Mouse (Mus musculus): ENCODE data around the gene Cep89. TPM values are rescaled to one million over a fixed set of nuclear protein-coding genes. Genes with fewer than 3 reads are reported as not detected.

The Cep89 gene
- 49.2 and 52.1 TPM in 2 replicates for polyA plus RNA-seq (2016; fragmentation: Nextera tagmentation; extraction: Ambion mirVana)

DNA sequence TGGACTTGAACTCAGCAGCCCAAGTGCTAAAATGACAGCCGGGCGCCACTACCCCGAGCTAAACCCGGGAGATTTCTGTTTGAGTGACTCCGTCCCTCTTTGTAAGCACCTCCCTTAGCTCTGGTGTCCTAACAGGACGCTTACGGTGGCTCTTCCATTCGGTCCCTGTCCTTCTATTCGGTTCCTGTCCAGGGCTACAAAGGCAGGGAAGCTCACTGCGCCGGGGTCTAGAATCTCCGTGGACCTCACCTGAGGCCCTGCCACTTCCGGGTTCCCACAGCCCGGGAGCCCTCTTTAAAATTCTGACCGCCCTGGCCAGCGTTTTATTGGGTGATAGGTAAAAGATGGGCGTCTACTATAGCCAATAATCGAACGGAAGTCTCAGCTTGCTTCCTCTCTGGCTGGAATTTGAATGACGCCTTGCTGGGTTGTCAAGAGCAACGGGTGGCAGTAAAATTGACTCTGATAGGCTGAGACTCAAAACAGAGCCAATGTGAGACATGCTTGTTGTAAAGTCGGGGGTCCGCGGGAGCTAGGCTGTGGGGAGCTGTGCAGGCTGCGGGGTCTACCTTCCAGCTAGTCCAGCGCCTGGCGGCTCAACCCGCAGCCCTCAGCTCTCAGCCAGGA is at the start of gene Cep89, which contains the start of gene Faap24:
Gene Cep89 (plus strand): TSS at position 494 of the 627 bp plus-strand sequence.
Gene Faap24 (minus strand): TSS at position 295 of the 627 bp plus-strand sequence.
- peak within 1 kb of the TSS; percentile 35; the same call in 1 of the 2 replicates for H3K27ac ChIP-seq (replicated peaks)
- H3K4me3 ChIP-seq: peak within 1 kb of the TSS; percentile 72
- H3K4me1 ChIP-seq: peaks cover 22% of the 10 kb centered on the region
- H3K9ac ChIP-seq (replicated peaks): peak within 1 kb of the TSS; percentile 80
- peak within 1 kb of the TSS; percentile 85 for H3K4me2 ChIP-seq (replicated peaks)
- H3K27me3 ChIP-seq: no peaks in the 10 kb centered on the region
- no peaks in the 10 kb centered on the region for H3K9me3 ChIP-seq
- WGBS: under 1% methylated on average over 28 of the region's 28 CpGs
- H3K36me3 ChIP-seq: peaks cover 49% of the 10 kb centered on the region
- ATAC-seq (ENCODE audit: low FRiP score, low read depth): peak; percentile 98

DNA sequence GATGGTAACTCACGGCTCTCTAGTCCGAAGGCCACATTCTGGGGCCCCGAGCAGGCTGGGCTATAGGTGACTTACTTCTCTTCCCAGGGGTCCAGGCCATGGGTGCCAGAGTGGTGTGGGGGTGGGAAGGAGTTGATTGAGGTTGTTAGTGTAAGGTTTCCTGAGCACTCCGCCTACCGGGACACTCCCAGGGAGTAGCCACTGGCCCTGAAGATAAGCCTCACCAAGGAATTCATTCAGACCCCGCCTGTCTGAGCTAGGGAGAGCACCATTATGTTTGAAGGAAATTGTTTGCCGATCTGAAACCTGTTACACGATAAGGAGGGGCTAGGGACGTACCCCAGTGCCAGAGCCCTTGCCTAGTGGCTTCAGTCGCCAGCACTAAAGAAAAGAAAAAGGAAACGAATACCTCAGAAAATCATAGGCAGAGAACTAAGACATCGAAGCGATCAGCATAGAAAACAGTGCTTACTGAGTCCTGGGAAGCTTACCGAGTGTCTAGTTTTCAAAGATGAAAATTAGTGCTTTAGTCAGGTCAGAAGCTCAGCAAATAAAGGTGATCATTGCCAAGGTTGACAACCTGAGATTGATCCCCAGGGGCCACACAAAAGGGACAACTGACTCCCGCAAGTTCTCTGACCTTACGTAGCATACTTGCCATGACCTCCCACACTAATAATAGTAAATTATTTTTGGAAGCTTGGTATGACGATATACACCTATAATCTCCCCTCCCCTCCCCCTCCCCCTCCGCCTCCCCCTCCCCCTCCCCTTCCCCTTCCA is 48.7 kb upstream of the Cep89 start:
- Histone ChIP-seq H3K4me1 (no peaks in the 10 kb centered on the region), H3K4me3 (no peak overlapping the region), H3K36me3 (no peaks in the 10 kb centered on the region), H3K9me3 (no peaks in the 10 kb centered on the region), H3K9ac (replicated peaks) (no peak overlapping the region), H3K27me3 (no peaks in the 10 kb centered on the region), H3K27ac (replicated peaks) (no peak overlapping the region), H3K4me2 (replicated peaks) (no peak overlapping the region)
- ATAC-seq (ENCODE audit: low FRiP score, low read depth): no peak
- 80% methylated on average over 17 of the region's 18 CpGs for WGBS

DNA sequence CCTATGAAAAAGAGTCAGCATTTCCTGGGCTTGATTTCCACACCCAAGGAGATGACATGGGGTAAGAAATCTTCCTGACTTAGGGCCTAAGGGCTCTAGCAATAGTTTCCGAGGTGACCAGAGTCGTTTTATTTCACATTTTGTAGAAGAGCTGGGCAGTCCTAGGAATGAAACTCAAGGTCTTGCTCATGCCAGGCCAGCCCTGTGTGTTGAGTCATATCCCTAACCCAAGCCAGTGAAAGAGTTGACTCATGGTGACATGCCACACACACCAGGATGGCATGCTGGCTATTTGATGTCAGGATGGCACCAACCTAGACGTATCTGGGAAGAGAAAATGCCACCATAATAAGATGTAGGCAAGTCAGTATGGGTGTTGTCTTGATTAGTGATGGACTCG is 47.8 kb upstream of the Cep89 start:
- no peaks in the 10 kb centered on the region for H3K36me3 ChIP-seq
- no peaks in the 10 kb centered on the region for H3K9me3 ChIP-seq
- WGBS: 87% methylated on average over 4 of the region's 4 CpGs
- no peak overlapping the region for H3K27ac ChIP-seq (replicated peaks)
- H3K4me2 ChIP-seq (replicated peaks): no peak overlapping the region
- no peaks in the 10 kb centered on the region for H3K27me3 ChIP-seq
- H3K4me1 ChIP-seq: no peaks in the 10 kb centered on the region
- no peak overlapping the region for H3K4me3 ChIP-seq
- no peak for ATAC-seq (ENCODE audit: low FRiP score, low read depth)
- no peak overlapping the region for H3K9ac ChIP-seq (replicated peaks)

DNA sequence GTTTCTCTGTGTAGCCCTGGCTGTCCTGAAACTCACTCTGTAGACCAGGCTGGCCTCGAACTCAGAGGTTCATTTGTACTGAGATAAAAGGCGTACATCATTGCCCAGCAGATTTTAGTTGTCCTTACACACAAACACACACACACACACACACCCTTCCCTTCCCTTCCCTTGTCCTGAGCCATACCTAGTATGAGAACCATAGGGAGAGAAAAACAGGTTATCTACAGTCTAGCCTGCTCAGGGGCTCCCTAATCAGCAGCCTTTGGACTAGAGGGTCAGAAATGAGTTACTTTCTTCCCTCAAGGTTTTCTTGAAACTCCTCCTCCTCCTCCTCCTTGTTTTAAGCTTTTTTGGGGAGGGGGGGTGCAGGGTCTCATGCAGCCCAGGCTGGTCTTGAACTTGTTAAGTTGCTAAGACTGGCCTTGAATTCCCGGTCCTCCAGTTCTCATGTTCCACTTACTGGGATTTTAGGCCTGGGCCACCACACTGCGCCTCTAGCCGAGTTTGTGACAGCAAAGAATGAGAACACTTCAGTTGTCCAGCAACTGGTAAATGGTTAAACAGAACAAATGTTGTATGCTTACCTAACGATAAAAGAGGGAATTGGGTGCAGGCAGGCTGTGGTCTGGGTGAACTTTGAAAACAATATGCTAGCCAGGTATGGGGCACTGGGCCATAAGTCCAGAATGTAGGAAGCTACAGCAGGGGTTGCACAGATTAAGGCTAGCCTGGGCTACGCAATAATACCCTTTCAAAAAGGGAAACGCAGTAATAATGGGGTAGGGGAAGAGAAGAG is 46.8 kb upstream of the Cep89 start:
- ATAC-seq (ENCODE audit: low FRiP score, low read depth): no peak
- Histone ChIP-seq H3K27me3 (no peaks in the 10 kb centered on the region), H3K4me3 (no peak overlapping the region), H3K4me1 (no peaks in the 10 kb centered on the region), H3K27ac (replicated peaks) (no peak overlapping the region), H3K9me3 (no peaks in the 10 kb centered on the region), H3K4me2 (replicated peaks) (no peak overlapping the region), H3K9ac (replicated peaks) (no peak overlapping the region), H3K36me3 (no peaks in the 10 kb centered on the region)
- WGBS: 95% methylated on average over 8 of the region's 8 CpGs

DNA sequence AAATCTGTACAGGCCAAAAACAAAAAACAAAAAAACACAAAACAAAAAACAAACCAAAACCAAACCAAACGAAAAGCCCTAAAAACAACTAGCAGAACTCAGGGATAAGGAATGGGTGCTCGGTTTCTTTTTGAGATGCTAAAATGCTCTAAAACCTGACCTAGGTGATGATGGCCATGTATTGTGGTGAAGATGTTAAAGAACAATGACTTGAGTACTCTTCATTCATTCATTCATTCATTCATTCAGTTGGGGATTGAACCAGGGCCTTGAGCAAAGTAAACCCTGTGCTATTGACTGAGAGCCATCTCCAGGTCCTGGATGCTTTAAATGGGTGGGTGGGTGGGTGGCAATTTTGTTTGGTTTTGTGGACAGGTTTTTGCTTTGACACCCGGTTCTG is 45.7 kb upstream of the Cep89 start:
- H3K36me3 ChIP-seq: no peaks in the 10 kb centered on the region
- no peaks in the 10 kb centered on the region for H3K9me3 ChIP-seq
- no peaks in the 10 kb centered on the region for H3K27me3 ChIP-seq
- H3K4me2 ChIP-seq (replicated peaks): no peak overlapping the region
- WGBS: 92% methylated on average over 3 of the region's 3 CpGs
- H3K4me3 ChIP-seq: no peak overlapping the region
- H3K9ac ChIP-seq (replicated peaks): no peak overlapping the region
- no peak for ATAC-seq (ENCODE audit: low FRiP score, low read depth)
- no peak overlapping the region for H3K27ac ChIP-seq (replicated peaks)
- no peaks in the 10 kb centered on the region for H3K4me1 ChIP-seq

DNA sequence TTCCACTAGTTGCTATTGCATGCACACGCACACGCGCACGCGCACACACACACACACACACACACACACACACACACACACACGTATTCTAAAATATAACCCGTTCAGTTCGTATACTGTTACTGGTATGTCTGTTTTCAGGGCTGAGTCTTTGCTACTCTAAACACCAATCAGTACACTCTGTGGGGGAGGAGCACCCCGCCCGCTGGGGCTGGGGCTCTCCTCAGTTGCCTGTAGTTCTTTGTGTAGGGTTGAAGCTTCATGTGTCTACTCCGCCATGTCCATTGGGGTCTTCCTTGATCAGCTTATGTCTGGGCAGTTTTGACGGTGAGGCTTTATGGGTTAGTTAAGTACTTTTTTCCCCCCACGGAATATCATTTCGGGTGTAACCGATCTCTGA is 43.5 kb upstream of the Cep89 start:
- no peak for ATAC-seq (ENCODE audit: low FRiP score, low read depth)
- WGBS: 95% methylated on average over 15 of the region's 15 CpGs

DNA sequence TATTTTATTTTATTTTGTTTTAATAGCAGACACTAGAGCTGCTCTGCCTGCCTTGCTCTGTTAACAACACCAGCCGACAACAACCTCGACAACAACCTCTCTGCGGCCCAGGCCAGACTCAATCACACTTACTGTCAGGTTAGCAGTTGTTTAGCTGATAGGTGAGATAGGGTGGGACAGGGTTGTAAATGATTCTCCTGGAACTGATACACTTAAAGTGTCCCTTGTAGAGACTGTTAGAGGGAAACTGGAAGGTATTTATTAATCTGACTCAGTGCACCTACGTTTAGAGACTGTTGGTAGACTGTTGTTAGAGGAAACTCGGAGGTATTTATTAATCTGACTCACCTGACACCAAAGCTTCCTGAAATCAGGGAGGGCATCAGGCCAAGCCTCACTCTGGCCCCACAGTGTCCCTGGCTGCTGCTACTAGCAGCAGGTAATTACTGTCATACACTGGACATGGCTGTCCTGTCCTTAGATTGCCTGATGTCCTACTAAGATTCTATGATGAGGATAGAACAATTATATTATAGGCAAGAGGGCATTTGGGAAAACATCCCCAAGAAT is 41.4 kb upstream of the Cep89 start:
- Histone ChIP-seq H3K9me3 (no peaks in the 10 kb centered on the region), H3K27ac (replicated peaks) (no peak overlapping the region), H3K36me3 (no peaks in the 10 kb centered on the region), H3K4me2 (replicated peaks) (no peak overlapping the region), H3K27me3 (no peaks in the 10 kb centered on the region), H3K9ac (replicated peaks) (no peak overlapping the region), H3K4me3 (no peak overlapping the region), H3K4me1 (no peaks in the 10 kb centered on the region)
- WGBS: 89% methylated on average over 5 of the region's 5 CpGs
- no peak for ATAC-seq (ENCODE audit: low FRiP score, low read depth)

More for the DNA sequence above, 43.5 kb upstream of the Cep89 start:
- H3K9ac ChIP-seq (replicated peaks): no peak overlapping the region
- no peak overlapping the region for H3K4me2 ChIP-seq (replicated peaks)
- H3K4me3 ChIP-seq: no peak overlapping the region
- no peaks in the 10 kb centered on the region for H3K36me3 ChIP-seq
- H3K9me3 ChIP-seq: no peaks in the 10 kb centered on the region
- H3K27me3 ChIP-seq: no peaks in the 10 kb centered on the region
- H3K27ac ChIP-seq (replicated peaks): no peak overlapping the region
- no peaks in the 10 kb centered on the region for H3K4me1 ChIP-seq

DNA sequence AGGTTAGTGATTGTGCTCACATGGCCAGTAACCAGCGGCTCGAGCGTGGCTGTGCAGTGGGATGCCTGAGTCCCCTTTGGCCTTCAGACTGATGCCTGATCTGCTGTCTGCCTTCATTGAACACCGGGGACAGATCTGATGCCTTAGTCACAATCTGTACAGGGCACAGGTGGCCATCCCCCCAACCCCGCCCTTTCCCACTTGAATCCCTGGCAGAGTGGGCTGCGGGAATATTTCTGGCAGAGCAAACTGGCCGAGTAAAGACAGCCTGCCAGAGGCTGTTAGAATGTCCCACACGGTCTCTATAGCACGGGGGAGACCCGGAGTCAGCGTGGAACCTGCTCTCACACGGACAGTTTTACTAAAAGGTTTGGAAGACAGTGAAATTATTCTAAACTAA is 39.2 kb upstream of the Cep89 start:
- H3K27ac ChIP-seq (replicated peaks): no peak overlapping the region
- no peak overlapping the region for H3K4me3 ChIP-seq
- ATAC-seq (ENCODE audit: low FRiP score, low read depth): no peak
- no peaks in the 10 kb centered on the region for H3K4me1 ChIP-seq
- WGBS: 89% methylated on average over 12 of the region's 12 CpGs
- no peak overlapping the region for H3K4me2 ChIP-seq (replicated peaks)
- no peaks in the 10 kb centered on the region for H3K27me3 ChIP-seq
- no peaks in the 10 kb centered on the region for H3K9me3 ChIP-seq
- H3K9ac ChIP-seq (replicated peaks): no peak overlapping the region
- H3K36me3 ChIP-seq: no peaks in the 10 kb centered on the region

DNA sequence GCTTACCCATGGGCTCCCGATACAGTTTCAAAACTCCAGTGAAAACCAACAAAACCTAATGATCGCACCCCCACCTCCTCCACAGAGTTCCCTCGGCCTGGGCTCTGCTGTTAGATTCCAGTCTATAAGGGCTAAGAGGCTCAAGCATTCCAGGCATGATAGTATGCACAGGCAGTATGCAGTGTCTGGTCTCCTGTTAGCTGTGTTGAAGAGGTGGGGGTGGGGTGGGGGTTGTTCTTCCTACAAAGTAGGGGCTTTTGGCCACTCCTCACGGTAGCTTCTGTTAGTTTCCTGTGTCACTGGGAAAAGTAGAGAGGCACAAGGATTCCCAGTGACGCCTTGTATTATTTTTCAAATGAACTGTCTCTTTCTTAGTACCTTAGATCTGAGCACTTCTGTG is 34.6 kb upstream of the Cep89 start:
- H3K4me3 ChIP-seq: no peak overlapping the region
- H3K9me3 ChIP-seq: no peaks in the 10 kb centered on the region
- H3K36me3 ChIP-seq: no peaks in the 10 kb centered on the region
- WGBS: 76% methylated on average over 5 of the region's 5 CpGs
- no peak overlapping the region for H3K9ac ChIP-seq (replicated peaks)
- H3K27ac ChIP-seq (replicated peaks): no peak overlapping the region
- H3K27me3 ChIP-seq: no peaks in the 10 kb centered on the region
- no peak for ATAC-seq (ENCODE audit: low FRiP score, low read depth)
- H3K4me1 ChIP-seq: no peaks in the 10 kb centered on the region
- no peak overlapping the region for H3K4me2 ChIP-seq (replicated peaks)

DNA sequence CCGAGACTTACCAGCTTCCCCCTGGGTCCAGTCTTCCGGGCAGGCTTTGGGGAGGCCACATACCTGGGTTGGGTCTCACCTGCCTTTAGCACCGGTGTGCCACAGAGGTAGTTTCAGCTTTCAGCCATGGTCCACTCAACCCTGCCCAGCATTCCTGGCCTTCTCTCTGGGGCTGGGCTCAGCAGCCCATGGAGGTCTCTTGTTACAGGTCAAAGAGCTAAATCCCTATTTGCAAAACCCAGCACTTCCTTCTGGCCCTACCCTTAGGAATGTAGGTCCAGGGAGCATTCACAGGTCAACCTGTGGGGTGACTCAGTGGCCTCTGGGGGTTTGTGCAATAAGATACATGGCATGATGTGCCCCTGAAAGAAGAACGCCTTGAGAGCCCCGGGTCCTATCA is 34.0 kb upstream of the Cep89 start:
- Histone ChIP-seq H3K9ac (replicated peaks) (no peak overlapping the region), H3K4me1 (no peaks in the 10 kb centered on the region), H3K4me2 (replicated peaks) (no peak overlapping the region), H3K9me3 (no peaks in the 10 kb centered on the region), H3K27me3 (no peaks in the 10 kb centered on the region), H3K4me3 (no peak overlapping the region), H3K27ac (replicated peaks) (no peak overlapping the region), H3K36me3 (no peaks in the 10 kb centered on the region)
- no peak for ATAC-seq (ENCODE audit: low FRiP score, low read depth)
- 72% methylated on average over 5 of the region's 5 CpGs for WGBS

DNA sequence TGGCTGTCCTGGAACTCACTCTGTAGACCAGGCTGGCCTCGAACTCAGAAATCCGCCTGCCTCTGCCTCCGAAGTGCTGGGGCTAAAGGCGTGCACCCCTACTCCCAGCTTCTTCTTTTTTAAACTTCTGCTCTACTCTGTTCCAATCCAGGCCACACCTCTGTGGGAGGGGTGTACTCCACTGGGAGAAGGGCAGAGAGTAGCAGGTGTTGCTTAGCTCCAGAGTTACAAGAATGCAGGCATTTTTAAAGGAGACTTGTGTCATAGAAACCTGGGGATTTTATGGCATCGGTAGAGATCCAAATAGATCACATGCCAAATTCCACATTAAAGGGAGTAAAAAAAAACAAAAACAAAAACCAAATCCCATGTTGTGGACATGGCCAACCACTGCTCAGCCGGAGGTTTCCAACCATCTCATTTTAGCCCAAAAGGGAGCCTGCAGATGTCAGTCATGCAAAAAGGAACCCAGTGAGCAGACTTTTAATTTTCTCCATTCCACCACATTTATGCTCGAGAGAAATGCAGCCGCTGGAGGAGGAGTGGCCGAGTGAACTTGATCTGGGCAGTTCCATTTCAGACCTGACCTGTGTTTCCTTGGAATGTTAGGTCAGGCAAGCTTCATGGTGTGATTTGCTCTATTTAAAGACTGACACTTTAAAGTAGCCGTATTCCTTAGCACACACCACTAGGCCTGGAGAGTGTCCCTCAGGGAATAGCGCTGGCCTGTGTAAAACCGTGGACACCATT is 31.5 kb upstream of the Cep89 start:
- Histone ChIP-seq H3K9ac (replicated peaks) (no peak overlapping the region), H3K36me3 (no peaks in the 10 kb centered on the region), H3K4me3 (no peak overlapping the region), H3K27me3 (no peaks in the 10 kb centered on the region), H3K9me3 (no peaks in the 10 kb centered on the region), H3K4me1 (no peaks in the 10 kb centered on the region), H3K4me2 (replicated peaks) (no peak overlapping the region), H3K27ac (replicated peaks) (no peak overlapping the region)
- 83% methylated on average over 12 of the region's 12 CpGs for WGBS
- no peak for ATAC-seq (ENCODE audit: low FRiP score, low read depth)
